Mouse (Mus musculus) heart, adult 8-10 months (tissue): Measurements from ENCODE around the gene Usp45. TPM values are rescaled to one million over a fixed set of nuclear protein-coding genes. Genes with fewer than 3 reads are reported as not detected.
A peak's percentile ranks its signal among the peaks of the same experiment; 100 is the strongest.

ENCODE experiments used
- DNase-seq: peaks from one replicate; pipeline ENCODE4 v3.0.0; 2022; ENCODE audit warnings: low spot score
- total RNA-seq, 4 experiments: library from RNA; stranded (reverse); gene quantifications; 2 replicates each; pipeline ENCODE4 v1.2.4; 2022

Usp45 gene
- total RNA-seq, 4 experiments from 2014 or later: 10.9 to 14.0 (median 13.6) TPM

GRCm38 (mm10) chr4:21789836-21790235, 22.9 kb downstream of the Usp45 start:
- DNase-seq: no peak

- DNase-seq: no peak
These were observed 26.7 kb downstream of the Usp45 start for GRCm38 (mm10) chr4:21793631-21794030.

DNA sequence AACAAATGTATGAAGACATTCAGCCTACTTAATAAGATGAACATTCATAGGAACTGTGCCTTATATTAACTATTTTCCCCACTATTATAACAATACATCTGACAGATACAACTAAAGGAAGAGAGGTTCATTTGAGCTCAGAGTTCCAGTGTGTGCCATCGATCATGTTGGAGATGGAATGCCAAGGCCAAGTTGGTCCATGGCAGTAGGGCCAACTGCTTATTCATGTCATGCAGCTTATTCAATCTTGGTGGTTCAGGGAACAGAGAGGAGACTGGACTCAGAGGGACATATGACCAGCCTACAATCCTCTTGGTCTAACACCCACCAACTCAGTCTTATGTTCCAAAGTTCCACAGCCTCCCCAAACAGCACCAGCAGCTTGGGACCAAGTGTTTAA, 34.1 kb downstream of the Usp45 start:
- DNase-seq: no peak

GRCm38 (mm10) chr4:21801620-21802019, 34.7 kb downstream of the Usp45 start:
- no peak for DNase-seq

DNA sequence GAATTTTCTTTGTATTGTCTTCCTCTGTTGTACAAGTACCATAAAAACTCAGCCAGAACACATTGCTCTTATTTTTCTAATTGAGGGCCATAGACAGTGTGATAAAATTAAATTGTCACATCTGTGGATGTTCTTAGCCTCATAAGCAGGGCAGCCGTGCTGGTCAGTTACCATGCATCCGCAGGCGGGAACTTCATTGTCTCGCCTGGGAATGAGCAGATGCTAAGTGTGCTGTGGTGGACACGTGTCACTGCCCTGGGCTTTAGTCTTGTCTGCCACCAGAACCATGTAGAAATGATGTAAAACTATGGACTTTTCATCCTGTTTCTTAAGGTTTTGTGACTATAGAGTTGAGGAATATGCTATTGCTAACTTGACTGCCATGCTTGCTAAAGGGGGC, 40.2 kb downstream of the Usp45 start:
- DNase-seq: no peak

GRCm38 (mm10) chr4:21810608-21811007, 43.7 kb downstream of the Usp45 start:
- DNase-seq: no peak

GRCm38 (mm10) chr4:21812635-21813034, 45.7 kb downstream of the Usp45 start:
- DNase-seq: no peak

DNA sequence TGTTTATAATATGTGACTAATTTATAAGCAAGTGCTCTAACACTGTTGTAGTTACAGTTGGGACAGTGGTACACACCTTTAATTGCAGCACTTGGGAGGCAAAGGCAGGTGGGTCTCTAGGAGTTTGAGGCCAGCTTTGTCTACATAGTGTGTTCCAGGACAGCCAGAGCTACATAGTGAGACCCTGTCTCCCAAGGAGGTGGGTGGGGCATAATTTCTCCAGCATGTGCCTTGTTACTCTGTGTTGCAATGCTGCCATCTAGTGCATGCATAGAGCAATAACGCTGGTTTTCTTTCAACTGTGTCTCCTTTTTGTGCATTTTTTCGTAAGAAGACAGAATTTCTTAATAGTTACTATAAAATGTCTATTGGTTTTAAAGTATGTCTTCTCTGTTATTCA, 47.1 kb downstream of the Usp45 start:
- DNase-seq: peak; percentile 23

DNA sequence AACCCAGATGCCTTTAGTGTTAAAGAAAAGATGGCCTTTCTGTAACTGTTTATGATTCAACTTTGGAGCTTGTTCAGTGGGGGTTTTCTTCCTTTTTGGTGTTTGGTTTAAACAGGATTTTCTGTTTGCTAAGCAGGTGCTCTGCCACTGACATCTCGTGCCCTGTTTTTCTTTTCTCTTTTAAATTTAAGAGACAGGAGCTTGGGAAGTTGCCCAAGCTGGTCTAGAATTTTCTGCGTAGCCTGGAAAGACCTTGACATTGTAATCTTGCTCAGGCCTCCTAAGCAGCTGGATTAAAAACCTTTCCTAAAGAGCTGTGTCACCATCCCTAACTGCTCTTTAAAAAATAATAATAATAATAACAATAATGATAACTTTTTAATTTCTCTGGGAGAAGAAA, 59.7 kb downstream of the Usp45 start:
- no peak for DNase-seq

DNA sequence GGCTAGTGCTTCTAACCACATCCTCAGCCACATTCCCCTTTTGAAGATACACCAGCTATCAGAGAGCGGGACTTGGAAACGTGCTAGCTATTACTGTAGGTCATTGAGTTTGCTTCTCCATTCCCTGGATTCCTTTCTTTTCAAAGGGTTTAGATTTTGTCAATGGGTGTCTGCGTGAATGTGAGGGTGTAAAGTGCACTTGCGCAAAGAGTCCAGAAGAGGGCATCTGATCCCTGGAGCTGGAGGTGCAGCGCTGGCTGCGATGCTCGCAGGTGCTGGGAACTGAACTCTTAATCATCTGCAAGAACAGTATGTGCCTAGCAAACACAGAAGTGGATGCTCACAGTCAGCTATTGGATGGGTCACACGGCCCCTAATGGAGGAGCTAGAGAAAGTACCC, 65.9 kb downstream of the Usp45 start:
- no peak for DNase-seq

GRCm38 (mm10) chr4:21847481-21848286, 80.7 kb downstream of the Usp45 start, which contains the start of gene Pnisr:
Pnisr (plus strand) TSS chr4:21847583.
- peak; percentile 97 for DNase-seq

- peak; percentile 86 for DNase-seq
These were observed 81.3 kb downstream of the Usp45 start for GRCm38 (mm10) chr4:21848287-21848630.

DNA sequence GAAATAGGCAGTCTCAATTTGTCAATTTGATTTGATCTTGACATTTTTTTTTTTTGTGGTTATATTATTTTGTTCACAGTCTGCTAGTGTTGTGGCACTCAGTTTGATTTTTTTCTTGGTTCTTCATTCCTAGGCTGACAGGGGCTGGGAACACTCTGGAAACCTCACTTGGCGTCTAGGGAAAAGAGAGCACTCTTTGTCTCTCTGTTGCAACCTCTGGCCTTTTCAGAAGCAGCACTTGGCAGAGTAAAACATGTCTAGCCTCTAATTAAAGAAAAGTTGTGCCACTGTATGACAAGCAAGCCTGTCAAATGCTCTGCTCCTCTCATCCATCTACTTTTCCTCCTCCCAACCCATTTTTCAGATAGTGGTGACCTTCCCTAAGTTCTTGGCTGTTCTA, 90.5 kb downstream of the Usp45 start:
- no peak for DNase-seq

GRCm38 (mm10) chr4:21865226-21865625, 98.3 kb downstream of the Usp45 start:
- DNase-seq: no peak

- no peak for DNase-seq
These were observed 111.8 kb downstream of the Usp45 start for GRCm38 (mm10) chr4:21878776-21879175.

- peak; percentile 78 for DNase-seq
These were observed 112.7 kb downstream of the Usp45 start, which contains the start of gene Coq3 for GRCm38 (mm10) chr4:21879565-21880220. Coq3 (plus strand) TSS chr4:21879673.

- DNase-seq: no peak
These were observed 115.8 kb downstream of the Usp45 start for GRCm38 (mm10) chr4:21882806-21883205.

DNA sequence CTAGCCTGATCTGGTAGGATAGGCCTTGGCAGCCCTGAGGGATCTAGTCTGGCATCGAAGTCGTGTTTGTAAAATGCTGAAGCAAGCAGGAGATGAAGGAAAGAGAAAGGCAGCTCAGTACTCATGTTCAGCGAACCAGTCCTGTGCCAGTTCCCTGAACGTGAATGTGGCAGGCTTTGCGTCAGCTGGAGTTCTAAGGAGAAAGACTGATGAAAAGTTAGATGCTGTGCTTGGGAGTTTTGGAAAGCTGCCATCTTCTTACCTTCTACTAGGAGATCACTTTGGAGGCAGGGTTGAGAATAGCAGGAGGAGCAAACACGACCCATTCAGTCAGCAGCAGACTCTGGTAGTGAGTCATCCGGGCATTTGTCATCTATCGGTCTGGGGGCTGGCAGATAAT, 118.9 kb downstream of the Usp45 start:
- no peak for DNase-seq

Other genes starting within 250 kb of the Usp45 start
- not detected for gene Prdm13, start 81.2 kb upstream of the Usp45 start, total RNA-seq
- gene Ccnc, start 39.5 kb upstream of the Usp45 start, total RNA-seq: 10 to 100 TPM; 10.3 to 13.9 (median 11.5) TPM
- 10 to 100 TPM; 14.1 to 22.0 (median 19.2) TPM for gene Tstd3, start 56 bp downstream of the Usp45 start, total RNA-seq
- gene Pnisr, start 80.4 kb downstream of the Usp45 start, total RNA-seq: 10 to 100 TPM; 19.9 to 35.3 (median 27.3) TPM
- gene Coq3, start 112.5 kb downstream of the Usp45 start, total RNA-seq: 10 to 100 TPM; 36.0 to 42.4 (median 38.5) TPM
- 1 to 10 TPM; 1.4 to 2.0 (median 1.6) TPM for gene Faxc, start 164.2 kb downstream of the Usp45 start, total RNA-seq